Mouse (Mus musculus): ENCODE results near the gene Trpm1.

DNA sequence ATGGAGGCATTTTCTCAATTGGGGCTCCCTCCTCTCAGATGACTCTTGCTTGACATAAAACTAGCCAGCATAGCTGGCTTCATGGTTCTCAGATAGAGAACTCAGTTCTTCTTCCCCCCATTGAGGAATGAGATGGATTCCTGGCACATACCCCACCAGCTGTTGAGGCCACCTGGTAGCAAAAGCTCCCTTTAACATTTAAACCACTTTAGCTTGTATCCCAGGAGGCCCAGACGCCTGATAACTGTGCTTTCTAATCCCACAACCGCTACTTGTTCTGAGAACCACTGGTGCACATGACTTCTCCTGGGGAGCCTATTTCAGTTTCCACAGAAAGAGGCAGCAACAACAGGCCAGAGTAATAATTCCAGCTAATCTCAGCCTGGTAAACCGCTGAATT is 12.4 kb downstream of the Trpm1 start:
- no peak for TF ChIP-seq EP300 (optimal IDR thresholded peaks at IDR 0.05)
- TF ChIP-seq CTCF (IDR thresholded peaks at IDR 0.05; ENCODE audit: low read depth), result no peak

All from stomach, postnatal 0 days (tissue).